Mouse (Mus musculus) layer of hippocampus, adult 9-11 months (tissue): ENCODE data around the gene Zc3h13.

ENCODE experiments used
- DNase-seq: peaks from one replicate; pipeline ENCODE4 v3.0.0; 2022

Zc3h13 gene

GRCm38 (mm10) chr14:75328062-75328461 is 43.9 kb downstream of the Zc3h13 start:
- no peak for DNase-seq

- DNase-seq = no peak
Measured at GRCm38 (mm10) chr14:75330621-75331020, 46.4 kb downstream of the Zc3h13 start.

GRCm38 (mm10) chr14:75334321-75334720 is 50.1 kb downstream of the Zc3h13 start:
- DNase-seq = no peak

GRCm38 (mm10) chr14:75337884-75338283 is 53.7 kb downstream of the Zc3h13 start:
- no peak for DNase-seq

GRCm38 (mm10) chr14:75346041-75346440 is 61.9 kb downstream of the Zc3h13 start:
- no peak for DNase-seq

GRCm38 (mm10) chr14:75351626-75352025 is 67.5 kb downstream of the Zc3h13 start:
- no peak for DNase-seq

- no peak for DNase-seq
Measured at GRCm38 (mm10) chr14:75363316-75363715, 79.1 kb downstream of the Zc3h13 start.

GRCm38 (mm10) chr14:75365301-75366035 is 81.3 kb downstream of the Zc3h13 start:
- no peak for DNase-seq

GRCm38 (mm10) chr14:75366741-75367140 is 82.6 kb downstream of the Zc3h13 start:
- no peak for DNase-seq

GRCm38 (mm10) chr14:75367503-75367902 is 83.3 kb downstream of the Zc3h13 start:
- DNase-seq = no peak

GRCm38 (mm10) chr14:75369880-75370279 is 85.7 kb downstream of the Zc3h13 start:
- DNase-seq = peak; percentile 32

- DNase-seq = peak; percentile 20
Measured at GRCm38 (mm10) chr14:75375006-75375598, 90.9 kb downstream of the Zc3h13 start.

GRCm38 (mm10) chr14:75376256-75376655 is 92.1 kb downstream of the Zc3h13 start:
- DNase-seq = no peak

- DNase-seq = no peak
Measured at GRCm38 (mm10) chr14:75377612-75378011, 93.4 kb downstream of the Zc3h13 start.
